Mouse (Mus musculus): ENCODE results near the gene 0610040J01Rik.

DNA sequence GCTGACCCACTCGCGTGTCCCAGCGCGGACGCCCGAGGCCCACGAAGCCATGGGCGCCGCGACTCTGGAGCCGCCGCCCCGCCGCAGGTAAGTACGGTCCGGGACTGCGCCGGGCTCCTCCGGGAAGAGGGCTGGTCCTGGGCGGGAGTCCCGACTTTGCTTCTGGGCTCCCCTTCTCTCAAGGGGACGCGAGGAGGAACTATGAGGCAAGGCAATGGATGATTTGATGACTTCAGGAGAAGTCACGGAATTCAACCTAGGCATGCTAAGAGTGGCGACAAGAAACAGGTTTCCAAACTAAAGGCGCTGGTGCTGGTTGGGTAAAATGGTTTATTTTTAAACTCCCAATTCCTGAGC, 324 bp downstream of the 0610040J01Rik start:
- TF ChIP-seq HCFC1 (IDR thresholded peaks at IDR 0.05; ENCODE audit: borderline replicate concordance, insufficient read depth, low read length) (no peak), ZC3H11A (IDR thresholded peaks at IDR 0.05; ENCODE audit: borderline replicate concordance, low read depth, low read length) (no peak), MAFK (IDR thresholded peaks at IDR 0.05; ENCODE audit: insufficient read depth, low read depth, low read length) (no peak), CHD2 (IDR thresholded peaks at IDR 0.05; ENCODE audit: low read depth, low read length) (no peak), ZNF384 (IDR thresholded peaks at IDR 0.05; ENCODE audit: low read depth, low read length) (no peak)
